In genomic region chr7:127778350-127778749, GRCm38 (mm10) we compare ENCODE assay signal across 8 mouse cellular contexts. TPM values are rescaled to one million over a fixed set of nuclear protein-coding genes. Genes with fewer than 3 reads are reported as not detected.
DNase-seq lines count a peak whose midpoint lies in the region; ATAC-seq and TF ChIP-seq lines count a peak whose summit lies in the region.

No protein-coding gene starts in this region.

- no peak for ATAC-seq in embryonic facial prominence, embryonic 11.5 days (replicated peaks; ENCODE audit: insufficient number of reproducible peaks, low FRiP score, low TSS enrichment, low read depth)
- no peak for ATAC-seq in intestine, embryonic 15.5 days
- ATAC-seq in neural tube, embryonic 13.5 days (ENCODE audit: low read depth): no peak

- no peaks in the 10 kb centered on the region for H3K9me3 ChIP-seq in embryonic facial prominence, embryonic 11.5 days (replicated peaks; ENCODE audit: control insufficient read depth, low read length)
- no peaks in the 10 kb centered on the region for H3K9me3 ChIP-seq in intestine, embryonic 15.5 days
- H3K9me3 ChIP-seq in neural tube, embryonic 13.5 days: no peaks in the 10 kb centered on the region

- H3K9ac ChIP-seq in embryonic facial prominence, embryonic 11.5 days (replicated peaks; ENCODE audit: low read length): peak overlapping the region; percentile 85
- peak overlapping the region; percentile 88 for H3K9ac ChIP-seq in intestine, embryonic 15.5 days
- peak overlapping the region; percentile 94 for H3K9ac ChIP-seq in neural tube, embryonic 13.5 days

- H3K27ac ChIP-seq in left cerebral cortex, adult 2 months: no peak overlapping the region; the same call in 1 of the 2 replicates
- no peak overlapping the region for H3K27ac ChIP-seq in embryonic facial prominence, embryonic 11.5 days (replicated peaks; ENCODE audit: low read depth, low read length)
- H3K27ac ChIP-seq in intestine, embryonic 15.5 days: no peak overlapping the region
- H3K27ac ChIP-seq in neural tube, embryonic 13.5 days (replicated peaks): no peak overlapping the region

- 87% methylated on average over 4 of the region's 4 CpGs for WGBS in embryonic facial prominence, embryonic 11.5 days
- 73% methylated on average over 4 of the region's 4 CpGs for WGBS in intestine, embryonic 15.5 days
- WGBS in neural tube, embryonic 13.5 days: 76% methylated on average over 4 of the region's 4 CpGs

- H3K27me3 ChIP-seq in embryonic facial prominence, embryonic 11.5 days (ENCODE audit: control insufficient read depth, insufficient read depth, low read length): no peaks in the 10 kb centered on the region
- no peaks in the 10 kb centered on the region for H3K27me3 ChIP-seq in intestine, embryonic 15.5 days (replicated peaks)
- no peaks in the 10 kb centered on the region for H3K27me3 ChIP-seq in neural tube, embryonic 13.5 days

- peak overlapping the region; percentile 69 for H3K4me2 ChIP-seq in embryonic facial prominence, embryonic 11.5 days (ENCODE audit: low read depth, low read length)
- peak overlapping the region; percentile 84 for H3K4me2 ChIP-seq in intestine, embryonic 15.5 days (replicated peaks)
- H3K4me2 ChIP-seq in neural tube, embryonic 13.5 days: peak overlapping the region; percentile 91

- no peaks in the 10 kb centered on the region for H3K4me1 ChIP-seq in embryonic facial prominence, embryonic 11.5 days (ENCODE audit: control insufficient read depth, insufficient read depth, low read length)
- H3K4me1 ChIP-seq in intestine, embryonic 15.5 days (replicated peaks): peaks cover 9% of the 10 kb centered on the region
- H3K4me1 ChIP-seq in neural tube, embryonic 13.5 days (replicated peaks): peaks cover 22% of the 10 kb centered on the region

- no peak for TF ChIP-seq CTCF in left cerebral cortex, adult 2 months (IDR thresholded peaks at IDR 0.05)

- no peaks in the 10 kb centered on the region; the same call in none of the 2 replicates for H3K36me3 ChIP-seq in embryonic facial prominence, embryonic 11.5 days (replicated peaks; ENCODE audit: control insufficient read depth, insufficient read depth, low read depth, low read length)
- H3K36me3 ChIP-seq in intestine, embryonic 15.5 days: peaks cover 20% of the 10 kb centered on the region
- H3K36me3 ChIP-seq in neural tube, embryonic 13.5 days: peaks cover 41% of the 10 kb centered on the region

- no peak for DNase-seq in left cerebral cortex, adult 2 months (ENCODE audit: extremely low spot score in 1 of 2, low spot score in 2 of 2)
- DNase-seq in left cerebral cortex, postnatal 25 days (ENCODE audit: low spot score in 2 of 2): no peak
- DNase-seq in embryonic facial prominence, embryonic 11.5 days (ENCODE audit: low spot score): no peak
- DNase-seq in thymus, postnatal 14 days: no peak
- DNase-seq in ovary, adult 18-20 months (ENCODE audit: low spot score): no peak
- DNase-seq in right cerebral cortex, postnatal 25 days: no peak

- peak overlapping the region; percentile 86 for H3K4me3 ChIP-seq in left cerebral cortex, adult 2 months
- peak overlapping the region; percentile 89 for H3K4me3 ChIP-seq in embryonic facial prominence, embryonic 11.5 days (ENCODE audit: low read depth, low read length)
- H3K4me3 ChIP-seq in intestine, embryonic 15.5 days (replicated peaks): peak overlapping the region; percentile 92
- H3K4me3 ChIP-seq in neural tube, embryonic 13.5 days: peak overlapping the region; percentile 89

- intact Hi-C loops in left cerebral cortex, adult 2 months (cut with DNase I): loop anchor here (5.0 kb wide), 1 partner anchor 189 kb away; the partner anchor contains the start of gene Fus
- intact Hi-C loops in left cerebral cortex, postnatal 25 days (cut with DNase I): no loop called here

RNA-seq across cellular contexts. Expression of gene Setd1a, which starts 1.9 kb away (rescaled TPM):
- 10 to 100 TPM; 48.8 to 55.2 TPM for total RNA-seq in left cerebral cortex, adult 2 months (2021)
- total RNA-seq in left cerebral cortex, postnatal 25 days (2021): 10 to 100 TPM; 42.3 to 43.4 TPM
- 21.7 and 22.0 TPM in 2 replicates for polyA plus RNA-seq in embryonic facial prominence, embryonic 11.5 days (2014; fragmentation: Nextera tagmentation; extraction: Ambion mirVana)
- 15.2 and 17.4 TPM in 2 replicates for polyA plus RNA-seq in intestine, embryonic 15.5 days (2015; fragmentation: Nextera tagmentation; extraction: Ambion mirVana)
- 19.0 and 20.9 TPM in 2 replicates for polyA plus RNA-seq in neural tube, embryonic 13.5 days (2015; fragmentation: Nextera tagmentation; extraction: Ambion mirVana)

RNA-seq across cellular contexts. Expression of gene Gm49388, which starts 7.1 kb away (rescaled TPM):
- 1 to 10 TPM; 4.2 to 4.3 TPM for total RNA-seq in left cerebral cortex, adult 2 months (2021)
- 1 to 10 TPM; 3.5 to 4.5 TPM for total RNA-seq in left cerebral cortex, postnatal 25 days (2021)
- polyA plus RNA-seq in embryonic facial prominence, embryonic 11.5 days (2014; fragmentation: Nextera tagmentation; extraction: Ambion mirVana): not detected in 2 replicates
- polyA plus RNA-seq in intestine, embryonic 15.5 days (2015; fragmentation: Nextera tagmentation; extraction: Ambion mirVana): not detected in 2 replicates
- not detected in 2 replicates for polyA plus RNA-seq in neural tube, embryonic 13.5 days (2015; fragmentation: Nextera tagmentation; extraction: Ambion mirVana)

RNA-seq across cellular contexts. Expression of gene Orai3, which starts 8.7 kb away (rescaled TPM):
- 10 to 100 TPM; 19.8 to 21.8 TPM for total RNA-seq in left cerebral cortex, adult 2 months (2021)
- total RNA-seq in left cerebral cortex, postnatal 25 days (2021): 10 to 100 TPM; 23.1 to 23.7 TPM
- 8.6 and 8.7 TPM in 2 replicates for polyA plus RNA-seq in embryonic facial prominence, embryonic 11.5 days (2014; fragmentation: Nextera tagmentation; extraction: Ambion mirVana)
- 22.9 and 25.5 TPM in 2 replicates for polyA plus RNA-seq in intestine, embryonic 15.5 days (2015; fragmentation: Nextera tagmentation; extraction: Ambion mirVana)
- polyA plus RNA-seq in neural tube, embryonic 13.5 days (2015; fragmentation: Nextera tagmentation; extraction: Ambion mirVana): 9.7 and 9.9 TPM in 2 replicates

RNA-seq across cellular contexts. Expression of gene Hsd3b7, which starts 22.1 kb away (rescaled TPM):
- 1 to 10 TPM; 4.2 to 4.5 TPM for total RNA-seq in left cerebral cortex, adult 2 months (2021)
- total RNA-seq in left cerebral cortex, postnatal 25 days (2021): 1 to 10 TPM; 3.6 to 6.8 TPM
- polyA plus RNA-seq in embryonic facial prominence, embryonic 11.5 days (2014; fragmentation: Nextera tagmentation; extraction: Ambion mirVana): 8.2 and 8.3 TPM in 2 replicates
- 28.0 and 31.2 TPM in 2 replicates for polyA plus RNA-seq in intestine, embryonic 15.5 days (2015; fragmentation: Nextera tagmentation; extraction: Ambion mirVana)
- 9.5 and 9.8 TPM in 2 replicates for polyA plus RNA-seq in neural tube, embryonic 13.5 days (2015; fragmentation: Nextera tagmentation; extraction: Ambion mirVana)

RNA-seq across cellular contexts. Expression of gene Fbxl19, which starts 34.0 kb away (rescaled TPM):
- total RNA-seq in left cerebral cortex, adult 2 months (2021): 10 to 100 TPM; 72.4 to 81.5 TPM
- total RNA-seq in left cerebral cortex, postnatal 25 days (2021): 10 to 100 TPM; 81.3 to 88.2 TPM
- polyA plus RNA-seq in embryonic facial prominence, embryonic 11.5 days (2014; fragmentation: Nextera tagmentation; extraction: Ambion mirVana): 9.4 and 9.5 TPM in 2 replicates
- 3.2 and 4.3 TPM in 2 replicates for polyA plus RNA-seq in intestine, embryonic 15.5 days (2015; fragmentation: Nextera tagmentation; extraction: Ambion mirVana)
- 8.0 and 8.8 TPM in 2 replicates for polyA plus RNA-seq in neural tube, embryonic 13.5 days (2015; fragmentation: Nextera tagmentation; extraction: Ambion mirVana)
